Mouse (Mus musculus) CD4-positive helper T cell, adult 2 months (primary cell): ENCODE data around the gene Mstn.
A peak's percentile ranks its signal among the peaks of the same experiment; 100 is the strongest.

Experiments used
- DNase-seq: peaks from one replicate; pipeline ENCODE4 v3.0.0-alpha.2; 2012; ENCODE audit warnings: low read depth, missing footprints, low spot score

Mstn gene

DNA sequence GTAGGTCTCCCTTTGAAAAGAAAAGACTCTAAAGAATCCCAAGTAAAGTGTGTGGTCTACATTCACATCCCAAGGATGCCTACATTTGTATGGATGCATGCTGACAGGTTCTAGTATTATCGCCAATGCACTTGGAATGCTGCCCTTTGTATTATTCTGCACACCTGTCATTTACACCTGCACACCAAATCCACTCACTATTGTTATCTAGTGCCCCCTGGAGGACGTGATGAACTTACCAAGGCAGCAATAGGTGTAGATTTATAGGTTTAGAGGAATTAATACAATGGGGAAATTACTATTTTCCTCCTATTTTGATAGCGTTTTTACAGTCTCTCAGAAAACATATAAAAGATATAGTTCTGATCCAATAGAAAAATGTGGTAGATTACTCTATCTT, 31.7 kb downstream of the Mstn start:
- peak; percentile 20 for DNase-seq

DNA sequence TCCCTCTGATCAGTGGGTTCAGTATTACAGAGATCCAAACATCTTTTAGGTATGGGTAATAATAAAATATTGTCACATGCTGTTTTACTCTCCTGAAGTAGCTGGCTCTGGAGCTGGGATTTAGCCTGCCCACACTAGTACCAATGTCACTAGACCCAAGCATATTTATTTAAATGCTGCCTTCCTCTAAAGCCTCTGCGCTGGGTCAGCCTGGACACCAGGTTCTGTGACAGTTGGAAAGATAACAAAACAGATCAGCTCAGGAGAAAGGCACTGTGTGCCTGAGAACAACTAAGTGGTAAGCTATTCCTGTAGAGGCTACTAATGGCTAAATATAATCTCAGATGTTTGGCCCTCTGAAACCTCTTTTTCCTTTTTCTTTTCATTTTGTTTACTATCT, 49.1 kb downstream of the Mstn start:
- no peak for DNase-seq
